Mouse (Mus musculus) heart, postnatal 0 days (tissue): ENCODE measurements around the gene 1700020N01Rik.

Experiments
- CTCF ChIP-seq: IDR thresholded peaks from 2 replicates; pipeline ENCODE4 v1.5.1; 2016; ENCODE audit warnings: antibody characterized with exemption, control low read depth, low read depth
- EP300 ChIP-seq: IDR thresholded peaks from 2 replicates; pipeline ENCODE4 v1.6.1; 2016; ENCODE audit warnings: antibody characterized with exemption, low read depth

GRCm38 (mm10) chr10:21635988-21636710, 43.2 kb downstream of the 1700020N01Rik start:
- no peak for TF ChIP-seq CTCF
- TF ChIP-seq EP300 = no peak
